Mouse (Mus musculus) gastrocnemius, adult 18-20 months (tissue): Measurements from ENCODE around the gene Snx19. TPM values are rescaled to one million over a fixed set of nuclear protein-coding genes. Genes with fewer than 3 reads are reported as not detected.

ENCODE experiments used
- DNase-seq: peaks from one replicate; pipeline ENCODE4 v3.0.0; 2021; ENCODE audit warnings: low spot score
- total RNA-seq, 2 experiments: library from RNA; stranded (reverse); gene quantifications; 2 replicates each; pipeline ENCODE4 v1.2.3; 2021

Gene Snx19
- total RNA-seq, 2 experiments from 2014 or later: 22.6 to 22.7 TPM

- no peak for DNase-seq
These were observed 55.2 kb downstream of the Snx19 start for GRCm38 (mm10) chr9:30482116-30482515.

GRCm38 (mm10) chr9:30484183-30484582 lies 57.3 kb downstream of the Snx19 start:
- DNase-seq: no peak

- DNase-seq: no peak
These were observed 58.3 kb downstream of the Snx19 start for GRCm38 (mm10) chr9:30485161-30485560.

- DNase-seq: no peak
These were observed 61.5 kb downstream of the Snx19 start for GRCm38 (mm10) chr9:30488384-30488783.

- DNase-seq: no peak
These were observed 67.5 kb downstream of the Snx19 start for GRCm38 (mm10) chr9:30494446-30494845.

GRCm38 (mm10) chr9:30508966-30509365 lies 82.1 kb downstream of the Snx19 start:
- peak; percentile 55 for DNase-seq

GRCm38 (mm10) chr9:30515953-30516352 lies 89.0 kb downstream of the Snx19 start:
- no peak for DNase-seq
